Mouse (Mus musculus) cerebellum, postnatal 14 days (tissue): ENCODE measurements at regions not wholly inside any gene's neighbourhood (a gene's known extent, or its start where the extent isn't known, plus 50 kb on each side); places are given as distances from the start of the nearest gene placed in this dataset.
A peak's percentile ranks its signal among the peaks of the same experiment; 100 is the strongest.
"Not testable (repeated sequence)": the region's sequence is repeated elsewhere in the genome, so short reads cannot be mapped to it uniquely, and the experiment has no call there.

ENCODE experiments used
- DNase-seq, 2 experiments: peaks; one replicate each; pipeline ENCODE4 v3.0.0; 2021; ENCODE audit warnings: mixed read lengths in 2 of 2

GRCm38 (mm10) chr17:10150403-10150689, 169.3 kb downstream of the Qk start:
- not testable (repeated sequence) for DNase-seq

- DNase-seq: no peak
Measured at GRCm38 (mm10) chr17:10149682-10150402, 169.8 kb downstream of the Qk start.

GRCm38 (mm10) chr17:10147106-10147505, 172.5 kb downstream of the Qk start:
- no peak for DNase-seq

DNA sequence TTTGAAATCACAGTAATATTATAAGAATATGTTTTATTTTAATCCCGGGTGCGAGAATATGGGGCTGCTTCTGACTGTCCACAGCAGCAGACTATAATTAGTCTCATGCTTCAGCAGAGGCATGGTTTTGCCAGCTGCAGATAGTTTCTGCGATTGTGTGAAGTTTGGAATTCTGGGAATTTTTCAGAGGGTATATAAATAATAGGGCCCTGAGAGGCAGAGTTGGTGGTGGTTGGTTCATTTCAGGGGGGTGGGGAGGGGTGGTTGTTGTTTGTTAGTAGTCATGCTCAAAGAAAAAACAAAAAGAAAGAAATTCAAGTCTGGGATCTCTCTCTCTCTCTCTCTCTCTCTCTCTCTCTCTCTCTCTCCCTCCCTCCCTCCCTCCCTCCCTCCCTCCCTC, 173.1 kb downstream of the Qk start:
- DNase-seq: no peak

DNA sequence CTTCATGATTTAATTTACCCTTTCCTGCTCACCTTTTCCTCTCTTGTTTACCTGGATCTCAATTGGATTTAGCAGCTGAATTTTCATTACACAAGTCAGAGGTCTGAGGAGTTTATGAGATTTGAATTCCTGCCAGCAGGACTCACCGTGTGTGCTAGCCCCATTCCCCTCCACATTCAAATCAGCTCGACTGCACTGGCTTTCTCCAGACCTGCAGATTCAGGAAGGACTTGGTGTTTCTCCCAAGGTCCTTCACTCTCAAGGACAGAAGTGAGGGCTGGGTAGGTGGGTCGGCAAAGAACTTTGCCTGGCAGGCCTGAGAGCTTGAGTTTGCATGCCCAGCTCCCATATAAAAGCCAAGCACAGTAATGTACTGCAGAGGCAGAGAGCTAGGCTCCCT, 180.8 kb downstream of the Qk start:
- DNase-seq: no peak

DNA sequence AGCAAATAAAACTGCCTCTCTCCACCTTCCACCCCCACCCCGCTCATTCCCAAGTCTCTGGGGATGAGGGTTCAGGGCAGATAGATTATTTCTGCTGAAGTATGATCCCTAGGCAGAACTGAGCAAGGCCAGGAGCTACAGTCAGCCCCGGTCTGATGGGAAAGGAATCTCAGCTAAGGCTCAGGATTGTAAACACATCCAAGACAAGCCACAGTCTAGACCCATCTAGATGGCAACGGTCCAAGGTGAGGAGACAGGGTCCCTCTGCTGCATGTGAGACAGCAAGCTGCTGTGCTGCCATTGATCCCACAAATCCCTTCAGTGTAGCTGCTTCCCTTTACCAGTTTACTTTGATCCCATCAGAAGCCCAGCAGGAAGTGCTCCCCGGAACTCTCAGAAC, 181.3 kb downstream of the Qk start:
- DNase-seq: peak in 1 of 2 experiments; percentile 20

DNA sequence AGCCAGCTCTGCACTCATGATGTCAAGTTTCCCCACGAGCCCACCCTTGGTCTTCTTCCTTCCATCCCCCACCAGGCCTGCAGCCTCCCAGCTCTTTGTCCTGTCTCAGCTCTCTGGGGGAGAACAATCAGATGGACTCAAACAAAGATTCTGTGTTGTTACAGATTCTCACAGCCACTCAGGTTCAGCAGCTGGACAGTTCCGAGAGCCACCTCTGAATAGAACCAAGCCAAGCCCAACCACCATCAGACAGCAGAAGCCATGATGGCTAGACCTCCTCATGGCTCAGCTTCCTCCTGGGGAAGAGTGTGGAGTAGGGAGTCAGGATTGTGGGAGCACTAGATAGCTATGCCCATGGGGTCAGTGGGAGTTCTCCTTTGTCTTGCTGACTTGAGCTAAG, 184.5 kb downstream of the Qk start:
- DNase-seq: no peak

GRCm38 (mm10) chr17:10128591-10128990, 191.1 kb downstream of the Qk start:
- peak; percentile 9 to 35 for DNase-seq

DNA sequence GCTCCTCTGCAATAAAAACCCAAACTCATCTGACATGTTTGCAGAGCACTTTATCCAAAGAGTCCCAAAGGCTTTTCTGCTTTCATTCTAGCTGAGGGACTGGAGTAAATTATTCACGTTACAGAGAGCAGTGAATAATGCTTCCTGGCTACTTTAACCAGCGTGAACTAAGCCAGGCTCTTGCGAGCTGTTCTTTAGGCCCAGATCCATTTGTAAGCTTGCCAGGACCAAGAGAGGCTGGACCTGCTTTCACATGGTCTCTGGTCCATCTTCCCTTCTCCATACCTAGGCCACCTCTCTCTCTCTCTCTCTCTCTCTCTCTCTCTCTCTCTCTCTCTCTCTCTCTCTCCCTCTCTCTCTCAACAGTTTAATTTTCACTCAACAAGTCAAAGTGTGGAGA, 197.2 kb downstream of the Qk start:
- DNase-seq: peak; percentile 43 to 60

DNA sequence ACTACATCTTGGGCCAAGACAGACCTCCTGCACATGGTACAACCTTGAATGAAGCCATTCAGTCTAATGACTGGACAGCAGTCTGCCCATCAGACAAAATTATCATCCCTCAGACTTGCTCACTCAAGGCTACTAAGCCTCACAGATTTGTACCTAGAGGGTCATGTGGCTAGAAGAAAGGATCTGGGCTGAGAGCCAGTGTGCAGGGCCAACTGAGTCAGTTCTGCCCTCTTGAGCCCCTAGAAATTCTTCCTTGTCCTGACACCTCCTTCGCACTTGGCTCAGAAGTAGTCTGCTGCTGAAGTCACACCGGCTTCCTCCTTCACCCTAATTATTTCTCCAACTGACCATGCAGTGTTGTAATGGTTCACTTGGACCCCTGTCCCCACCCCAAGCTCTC, 207.5 kb downstream of the Qk start:
- DNase-seq: no peak

DNA sequence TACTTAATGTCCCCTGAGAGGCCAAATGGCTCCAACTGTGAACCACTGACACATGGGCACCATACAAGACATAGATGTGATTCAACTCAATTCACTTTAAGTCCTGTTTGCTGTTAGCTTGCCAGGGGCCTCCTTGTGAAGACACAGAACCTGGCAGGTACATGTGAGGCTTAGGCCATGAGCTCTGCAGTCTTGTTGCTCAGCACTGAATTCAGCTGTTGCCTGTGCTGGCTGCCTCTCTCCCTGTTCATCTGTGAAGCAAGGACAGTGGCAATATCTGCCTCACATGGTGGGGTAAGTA, 209.3 kb downstream of the Qk start:
- no peak for DNase-seq

DNA sequence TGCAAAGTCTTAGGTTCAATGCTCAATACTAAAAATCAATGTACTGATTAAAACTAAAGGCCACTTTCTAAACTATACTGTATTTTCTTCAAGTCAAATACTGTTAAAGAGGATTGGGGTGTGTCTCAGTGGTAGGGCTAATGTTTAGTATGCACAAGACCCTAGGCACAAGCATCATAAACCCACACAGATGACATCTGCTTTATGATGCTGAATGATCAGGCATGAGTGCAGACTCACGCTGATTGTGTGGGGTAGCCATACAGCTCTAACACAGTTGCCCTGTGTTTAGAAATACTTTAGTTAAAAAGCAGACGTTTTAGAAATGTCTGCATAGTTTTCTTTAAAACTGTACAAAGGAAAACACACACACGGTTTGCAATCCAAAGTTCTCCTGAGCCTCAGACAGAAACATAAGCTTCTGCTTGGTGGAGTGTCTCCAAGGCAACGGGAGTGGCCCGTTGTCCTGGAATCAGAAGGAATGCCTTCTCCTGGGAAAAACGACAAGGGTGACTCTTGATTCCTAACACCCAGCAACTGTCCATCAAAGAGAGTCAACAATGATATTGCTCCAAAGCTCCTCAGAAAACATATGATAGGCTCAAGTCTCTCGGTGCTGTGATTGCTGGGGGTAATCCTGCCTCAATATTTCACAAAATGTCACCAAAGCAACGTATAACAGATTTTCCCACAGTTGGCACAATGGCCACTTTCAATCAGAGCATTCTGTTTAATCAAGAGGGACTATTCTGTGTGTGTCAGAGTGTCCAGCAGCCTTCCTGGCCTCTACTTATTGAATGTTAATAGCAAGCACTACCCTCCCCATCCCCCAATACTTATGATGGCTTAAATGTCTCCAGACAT, 209.9 kb downstream of the Qk start:
- DNase-seq: no peak

GRCm38 (mm10) chr17:10105299-10105698, 214.4 kb downstream of the Qk start:
- peak; percentile 63 to 67 for DNase-seq

GRCm38 (mm10) chr17:10098199-10098598, 221.5 kb downstream of the Qk start:
- no peak for DNase-seq

- no peak for DNase-seq
Measured at GRCm38 (mm10) chr17:10097691-10098090, 222.0 kb downstream of the Qk start.

DNA sequence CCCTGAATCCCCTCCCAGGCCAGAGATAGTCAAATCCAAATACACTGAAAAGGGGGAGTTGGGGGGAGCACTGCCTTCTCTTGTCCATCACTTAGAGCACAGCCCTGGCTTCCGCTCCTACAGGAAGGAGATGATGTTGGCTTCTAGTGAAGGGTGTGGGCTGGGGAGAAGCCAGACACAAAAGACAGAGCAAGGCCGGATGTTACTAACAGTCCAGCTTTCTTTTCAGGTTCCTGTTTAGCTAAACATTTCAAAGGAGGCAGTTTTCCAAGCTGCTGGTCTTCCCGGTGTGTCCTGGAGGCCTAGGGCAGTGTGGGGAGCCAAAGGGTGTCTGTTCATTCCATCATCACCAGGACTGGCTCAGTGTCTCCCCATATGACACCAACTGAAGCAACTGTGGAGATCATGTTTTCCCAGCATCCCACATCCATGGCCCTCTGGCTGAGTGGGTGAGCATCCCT, 223.8 kb downstream of the Qk start:
- DNase-seq: no peak

GRCm38 (mm10) chr17:10094108-10094521, 225.5 kb downstream of the Qk start:
- DNase-seq: no peak

- DNase-seq: no peak
Measured at GRCm38 (mm10) chr17:10093437-10094107, 226.1 kb downstream of the Qk start.

DNA sequence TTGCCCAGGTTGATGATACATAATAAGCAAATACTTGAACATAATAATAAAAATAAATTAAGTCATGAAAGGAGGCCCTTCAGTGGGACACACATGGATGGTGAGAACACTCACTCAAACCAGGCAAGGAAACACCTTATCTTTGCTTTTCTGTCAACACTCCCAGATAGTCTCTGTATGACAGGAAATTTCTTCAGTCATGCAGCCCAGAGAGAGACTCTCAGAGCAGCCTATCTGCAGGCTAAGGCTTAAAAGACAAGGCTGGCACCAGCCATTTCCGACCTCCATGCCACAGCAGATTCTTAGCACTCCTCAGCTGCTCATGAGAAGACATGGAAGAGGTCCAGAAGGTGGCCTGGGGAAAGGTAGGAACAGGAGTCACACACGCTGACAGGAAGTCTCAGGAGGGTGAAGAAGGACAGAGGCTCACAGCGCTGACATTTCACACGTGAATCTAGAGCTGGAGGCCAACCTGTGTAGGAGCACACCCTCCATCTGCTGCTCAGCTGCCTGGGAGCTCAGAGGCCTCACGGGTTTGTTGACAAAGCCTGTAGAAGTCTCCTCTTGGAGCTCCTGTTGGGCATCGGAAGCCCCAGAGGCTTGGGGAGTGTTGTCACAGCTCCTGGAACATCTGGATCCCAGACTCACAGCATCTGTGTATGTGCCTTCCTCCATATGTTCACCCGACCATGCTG, 232.3 kb downstream of the Qk start:
- DNase-seq: no peak

GRCm38 (mm10) chr17:10086558-10086957, 233.1 kb downstream of the Qk start:
- no peak for DNase-seq

DNA sequence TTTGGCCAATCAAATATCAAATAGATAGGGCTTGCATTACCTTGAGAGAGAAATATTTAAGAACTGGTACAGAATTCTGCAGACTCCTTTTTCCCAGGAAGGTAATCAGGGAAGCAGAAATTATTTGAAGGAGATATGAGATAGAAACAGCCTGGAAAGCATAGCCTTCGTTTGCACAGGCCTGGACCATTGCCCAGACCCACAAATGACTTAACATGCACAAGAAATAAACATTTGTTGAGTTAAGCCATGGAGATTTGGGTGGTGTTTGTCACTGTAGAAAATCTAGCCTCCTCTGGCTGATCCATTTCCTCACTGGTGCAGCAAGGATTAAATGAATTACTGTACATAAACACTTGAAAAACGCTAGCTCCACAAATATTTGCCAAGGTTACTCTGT, 233.5 kb downstream of the Qk start:
- DNase-seq: no peak

DNA sequence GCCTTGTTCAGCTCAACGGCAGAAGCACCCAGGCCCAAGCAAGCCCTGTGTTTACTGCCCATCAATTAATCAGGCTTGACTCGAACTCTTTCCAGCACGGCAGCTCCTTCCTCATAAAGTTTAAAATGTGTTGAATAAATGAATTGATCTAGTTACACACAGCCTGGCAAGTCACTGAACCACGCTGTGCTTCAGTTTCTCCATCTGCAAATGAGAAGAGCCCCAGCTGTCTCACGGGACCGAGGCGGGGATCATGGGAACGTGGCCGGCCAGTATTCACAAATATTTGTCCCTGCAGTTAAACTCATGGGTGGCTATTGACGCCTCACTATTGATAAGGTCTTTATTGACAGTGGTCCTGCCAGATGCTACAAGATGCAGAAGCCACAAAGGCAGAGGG, 237.9 kb downstream of the Qk start:
- DNase-seq: no peak
